Mouse (Mus musculus) adrenal gland, postnatal 4 days (tissue): ENCODE results near the gene Ube2h. TPM values are rescaled to one million over a fixed set of nuclear protein-coding genes. Genes with fewer than 3 reads are reported as not detected.

Experiments
- DNase-seq, 2 experiments: peaks; one replicate each; pipeline ENCODE4 v3.0.0; 2021 to 2022; ENCODE audit warnings: low spot score in 2 of 2, mixed read lengths in 2 of 2
- microRNA-seq: library from miRNA; unstranded; fragments of <30 nt; microRNA quantifications from one replicate; pipeline ENCODE4 v1.2.0, GENCODE M21; 2021
- total RNA-seq, 2 experiments: library from RNA; stranded (reverse); gene quantifications; 2 replicates each; pipeline ENCODE4 v1.2.3; 2021

Gene Ube2h
- total RNA-seq, 2 experiments from 2014 or later = 108 to 113 TPM

- no peak for DNase-seq
Observed at GRCm38 (mm10) chr6:30168275-30168674, 136.1 kb downstream of the Ube2h start.

- no peak for DNase-seq
Observed at GRCm38 (mm10) chr6:30167192-30167591, 137.1 kb downstream of the Ube2h start.

- no peak for DNase-seq
Observed at GRCm38 (mm10) chr6:30166349-30166748, 138.0 kb downstream of the Ube2h start.

GRCm38 (mm10) chr6:30162091-30162490 is 142.2 kb downstream of the Ube2h start:
- no peak for DNase-seq

GRCm38 (mm10) chr6:30161618-30162017 is 142.7 kb downstream of the Ube2h start:
- DNase-seq = no peak

Small RNAs within 50 kb of the gene (microRNA-seq; reads per million reads assigned to microRNA genes)
- 423 reads per million, percentile 64 among the genes with 10 or more reads in this experiment for gene Mir182
- 286 reads per million, percentile 60 among the genes with 10 or more reads in this experiment for gene Mir183
- gene Mir96 = 16.6 reads per million, percentile 28 among the genes with 10 or more reads in this experiment

Other genes starting within 250 kb of the Ube2h start
- 10 to 100 TPM; 31.9 to 32.8 TPM for gene Zc3hc1, start 86.5 kb upstream of the Ube2h start, total RNA-seq
- gene Klhdc10, start 97.3 kb upstream of the Ube2h start, total RNA-seq = 10 to 100 TPM; 97.5 to 98.1 TPM
- 10 to 100 TPM; 36.1 to 36.9 TPM for gene Tmem209, start 205.2 kb upstream of the Ube2h start, total RNA-seq
- under 1 TPM; 0.45 to 0.59 TPM for gene Ssmem1, start 205.3 kb upstream of the Ube2h start, total RNA-seq
- gene Cpa2, start 237.0 kb upstream of the Ube2h start, total RNA-seq = 100 to 1,000 TPM in 1 of 2 experiments, 1 to 10 TPM in 1; 2.1 to 257 TPM